Mouse (Mus musculus): ENCODE results near the gene Zfp661.

Gene Zfp661

DNA sequence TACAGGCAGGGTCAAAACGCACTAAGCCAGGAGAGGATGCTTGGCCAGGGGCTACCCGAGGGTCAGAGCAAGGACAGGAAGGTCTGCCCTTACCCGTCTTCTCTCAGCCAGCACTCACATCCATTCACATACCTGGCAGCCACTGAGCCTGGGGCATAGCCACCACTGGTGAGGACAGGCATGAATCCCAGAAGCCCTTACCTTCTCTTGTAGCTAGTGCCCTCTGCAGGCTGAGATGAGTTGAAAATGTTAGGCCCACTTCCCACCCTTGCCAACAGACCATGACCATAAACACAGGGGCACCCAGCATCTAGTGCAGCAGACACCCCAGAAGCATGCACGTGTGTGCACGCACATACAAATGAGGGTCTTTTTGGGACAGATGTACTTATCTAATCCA is 35.8 kb downstream of the Zfp661 start:
- DNase-seq (ENCODE audit: low spot score), result no peak

DNA sequence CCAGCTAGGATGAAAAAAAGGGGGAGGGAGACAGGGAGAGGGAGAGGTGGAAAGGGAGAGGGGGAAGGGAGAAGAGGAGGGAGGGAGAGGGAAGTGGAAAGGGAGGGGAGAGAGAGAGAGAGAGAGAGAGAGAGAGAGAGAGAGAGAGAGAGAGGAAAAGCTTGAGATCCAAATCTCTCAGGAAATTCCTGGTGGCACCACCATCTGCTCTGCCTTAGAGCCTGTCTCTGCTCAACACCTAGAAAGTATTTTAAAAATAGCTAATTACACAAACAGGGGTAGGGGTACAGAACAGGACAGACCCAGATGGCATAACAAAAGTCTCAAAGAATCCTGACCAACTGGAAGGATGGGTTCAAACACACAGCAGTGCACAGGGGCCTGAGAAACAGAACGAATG is 36.4 kb downstream of the Zfp661 start:
- DNase-seq (ENCODE audit: low spot score), result no peak

DNA sequence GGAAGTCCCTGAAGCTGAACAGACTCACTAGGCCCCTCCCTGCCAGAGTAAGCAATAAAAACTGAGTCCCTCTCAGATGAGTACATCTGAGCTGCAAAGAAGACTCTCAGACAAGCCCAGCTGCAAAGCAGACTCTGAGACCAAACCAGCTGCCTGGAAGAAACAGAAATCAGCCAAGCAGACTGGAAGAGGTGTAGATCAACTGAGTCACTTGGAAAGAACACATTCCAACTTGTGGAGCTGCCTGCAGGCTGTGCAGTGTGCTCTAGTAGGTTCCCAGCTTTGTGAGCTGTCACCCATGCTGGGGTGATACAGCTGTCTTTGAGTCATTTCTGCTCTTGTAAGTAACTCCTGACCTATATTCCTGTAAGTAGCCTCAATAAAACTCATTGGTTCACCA is 37.2 kb downstream of the Zfp661 start:
- DNase-seq (ENCODE audit: low spot score), result no peak

DNA sequence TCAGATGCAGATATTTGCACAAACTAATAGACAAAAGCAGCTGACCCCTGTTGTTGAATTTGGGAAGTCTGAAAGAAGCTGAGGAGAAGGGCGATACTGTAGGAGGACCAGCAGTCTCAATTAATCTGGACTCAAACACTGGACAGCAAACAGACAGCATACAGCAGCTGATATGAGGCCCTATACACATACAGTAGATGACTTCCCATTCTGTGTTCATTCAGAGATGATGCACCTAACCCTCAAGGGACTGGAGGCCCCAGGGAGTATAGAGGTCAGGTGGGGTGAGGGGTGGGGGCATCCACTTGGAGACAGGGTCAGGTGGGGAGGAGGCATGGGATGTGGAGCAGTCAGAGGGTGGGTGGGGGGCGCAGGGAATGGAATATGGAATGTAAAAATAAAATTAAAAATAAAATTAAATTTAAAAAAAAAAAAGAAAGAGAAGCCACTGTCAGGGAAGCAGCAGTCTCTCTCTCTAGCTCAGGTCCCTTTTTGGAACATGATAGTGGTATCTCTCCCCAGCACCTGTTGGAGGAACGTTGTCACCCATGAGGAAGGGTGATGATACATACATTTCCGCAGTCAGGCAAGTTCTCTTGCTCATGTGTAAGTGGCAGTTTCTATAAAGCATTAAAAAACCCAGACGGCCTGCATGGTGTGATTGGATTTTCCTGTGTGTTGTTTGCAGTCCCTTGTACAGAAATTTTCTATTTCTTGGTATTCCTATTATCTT is 38.4 kb downstream of the Zfp661 start:
- DNase-seq (ENCODE audit: low spot score), result no peak

DNA sequence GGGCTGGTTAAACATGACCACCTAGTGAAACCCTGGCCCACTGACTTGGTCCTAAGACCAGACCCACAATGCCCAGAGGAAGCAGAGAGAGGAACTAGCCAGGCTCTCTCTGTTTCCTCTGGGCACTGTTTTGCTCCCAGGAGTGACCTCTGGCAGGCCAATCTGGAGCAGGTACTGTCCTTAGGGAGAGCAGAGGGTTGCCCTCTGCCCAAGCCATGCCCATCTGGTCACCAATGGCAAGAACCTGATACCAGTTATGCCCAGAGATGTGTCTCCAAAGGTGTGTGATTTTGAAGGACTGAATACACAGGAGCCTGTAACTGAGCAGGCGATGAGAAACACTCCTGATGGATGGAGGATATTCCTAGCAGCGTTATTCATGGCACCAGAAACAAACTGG is 45.2 kb downstream of the Zfp661 start:
- no peak for DNase-seq (ENCODE audit: low spot score)

DNA sequence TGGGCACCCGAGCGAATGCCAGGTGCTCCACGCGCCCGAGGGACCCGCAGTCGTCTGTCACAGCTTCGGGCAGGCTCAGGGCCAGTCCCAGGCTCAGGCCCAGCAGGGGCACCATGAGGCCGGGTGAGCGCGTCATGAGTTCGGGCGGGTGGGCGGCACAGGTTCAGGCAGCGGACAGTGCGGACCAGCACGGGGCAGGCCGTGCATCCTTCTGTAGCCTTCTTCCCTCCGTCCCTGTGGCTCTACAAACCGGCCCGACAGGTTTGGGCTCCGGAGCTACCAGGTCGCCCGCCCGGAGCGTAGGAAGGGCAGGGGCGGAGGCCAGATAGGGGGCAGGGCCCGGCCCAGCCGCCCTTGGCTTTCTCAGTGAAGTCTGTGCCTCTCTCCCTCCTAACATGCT is 45.7 kb downstream of the Zfp661 start, which contains the start of gene Prom2:
TSS of gene Prom2 (minus strand) at position 283 of the 400 bp plus-strand sequence.
- DNase-seq (ENCODE audit: low spot score), result peak; percentile 24

DNA sequence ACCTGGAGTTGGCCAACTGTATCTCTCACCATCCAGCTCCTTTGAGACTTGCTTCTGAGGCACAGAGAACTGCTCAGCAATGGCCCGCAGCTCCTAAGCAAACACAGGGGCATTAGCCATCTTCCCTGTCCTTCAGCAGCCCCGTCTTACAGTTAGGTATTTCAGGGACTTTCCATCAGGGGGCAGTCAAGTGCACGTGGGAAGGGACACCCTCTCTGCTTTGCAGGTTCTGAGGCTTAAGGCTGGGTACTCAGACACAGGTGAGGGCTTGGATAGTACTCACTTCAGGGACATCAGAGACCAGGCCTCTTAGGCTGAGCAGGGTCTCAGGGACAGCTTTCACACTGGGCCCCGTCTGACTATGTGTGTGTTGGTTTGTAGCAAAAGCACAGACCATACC is 47.4 kb downstream of the Zfp661 start:
- DNase-seq (ENCODE audit: low spot score), result no peak

DNA sequence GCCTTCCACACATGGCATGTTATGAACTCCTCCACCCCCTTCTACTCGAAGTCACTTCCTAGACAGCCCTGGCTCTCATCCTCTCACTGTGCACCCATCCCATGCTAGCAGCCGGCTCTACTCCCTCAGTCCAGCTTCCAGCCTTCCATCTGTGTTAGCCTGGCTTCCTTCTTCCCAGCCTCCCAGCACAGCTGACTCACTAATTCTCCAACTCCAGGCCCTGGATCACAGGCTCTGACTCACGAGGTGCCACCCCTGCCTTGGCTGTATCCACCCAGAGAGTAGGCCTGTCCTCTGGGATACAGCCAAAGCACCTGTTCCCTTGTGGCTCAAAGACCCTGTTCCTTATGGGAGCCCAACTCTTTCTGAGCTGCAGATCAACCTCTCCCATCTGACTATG is 49.3 kb downstream of the Zfp661 start:
- no peak for DNase-seq (ENCODE audit: low spot score)

DNA sequence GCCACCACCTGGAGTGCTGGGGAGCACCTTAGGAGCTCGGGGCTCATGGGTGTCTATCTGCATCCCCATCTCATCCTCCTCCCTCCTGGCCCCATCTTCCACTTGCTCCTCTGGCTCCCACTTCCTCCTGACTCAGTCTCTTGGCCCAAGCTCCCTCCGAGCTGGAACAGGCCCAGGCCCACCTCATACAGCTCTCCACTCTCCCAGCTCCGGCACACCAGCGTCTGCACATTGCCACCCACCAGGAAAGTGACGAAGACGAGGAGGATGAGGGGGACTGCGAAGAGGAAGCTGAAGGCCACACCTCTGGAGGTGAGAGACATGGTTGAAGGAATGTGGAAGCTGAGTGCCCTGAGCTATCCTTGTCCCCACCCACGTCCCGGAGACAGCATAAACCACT is 51.5 kb downstream of the Zfp661 start:
- no peak for DNase-seq (ENCODE audit: low spot score)

DNA sequence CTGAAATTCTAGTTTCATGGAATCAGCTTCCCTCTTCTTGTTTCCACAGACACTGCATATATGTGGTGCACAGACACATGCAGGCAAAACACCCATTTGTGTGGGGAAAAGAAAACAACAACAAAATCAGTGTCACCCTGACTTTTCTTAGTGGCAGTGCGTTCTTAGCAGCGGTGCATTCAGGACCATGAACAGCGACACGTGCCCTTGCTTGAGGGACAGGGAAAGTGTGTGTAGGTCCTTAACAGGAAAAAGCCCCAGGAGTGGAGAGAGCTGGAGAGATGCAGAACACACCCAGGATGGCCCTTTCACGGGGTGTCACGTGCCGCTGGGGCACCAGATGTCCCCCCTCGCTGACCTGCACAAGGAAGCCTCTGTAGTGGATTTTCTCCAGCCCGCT is 54.5 kb downstream of the Zfp661 start:
- DNase-seq (ENCODE audit: low spot score), result peak; percentile 34

DNA sequence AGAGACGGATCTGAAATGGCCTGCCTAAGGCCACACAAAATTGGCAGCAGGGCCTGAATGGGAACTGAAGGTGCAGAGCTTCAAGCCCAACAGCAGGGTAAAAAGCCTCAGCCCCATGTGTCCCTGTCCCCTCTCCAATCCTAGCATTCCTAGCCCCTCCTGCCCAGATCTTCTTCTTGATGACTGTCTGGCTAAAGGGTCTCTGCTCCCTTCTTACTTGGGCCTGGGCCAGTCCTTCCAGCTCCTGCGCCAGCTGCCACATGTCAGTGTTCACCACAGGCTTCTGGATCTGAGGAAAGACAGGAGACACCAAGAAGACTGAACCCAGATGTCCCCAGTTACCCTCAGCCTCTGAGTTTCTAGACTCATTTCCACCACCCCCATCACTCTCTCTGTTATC is 55.3 kb downstream of the Zfp661 start:
- DNase-seq (ENCODE audit: low spot score), result no peak

DNA sequence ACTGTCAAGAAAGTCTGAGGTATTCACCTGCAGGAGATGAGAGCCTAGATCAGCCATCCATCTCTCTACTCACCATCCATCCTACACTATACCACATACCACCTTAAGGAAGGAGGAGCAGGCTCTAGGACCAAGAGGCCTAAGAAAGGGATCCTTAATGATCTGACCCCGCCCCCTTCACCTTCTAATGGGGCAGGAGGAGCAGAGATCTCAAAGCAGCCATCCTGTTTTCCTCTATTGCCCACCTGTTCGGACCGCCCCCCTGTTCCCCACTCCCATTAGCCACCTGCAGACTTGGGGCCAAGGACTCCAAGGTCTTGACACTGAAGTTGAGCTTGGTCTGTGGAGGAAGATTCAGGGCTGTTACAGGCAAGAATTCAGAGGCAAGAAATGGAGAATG is 56.5 kb downstream of the Zfp661 start:
- DNase-seq (ENCODE audit: low spot score), result no peak

DNA sequence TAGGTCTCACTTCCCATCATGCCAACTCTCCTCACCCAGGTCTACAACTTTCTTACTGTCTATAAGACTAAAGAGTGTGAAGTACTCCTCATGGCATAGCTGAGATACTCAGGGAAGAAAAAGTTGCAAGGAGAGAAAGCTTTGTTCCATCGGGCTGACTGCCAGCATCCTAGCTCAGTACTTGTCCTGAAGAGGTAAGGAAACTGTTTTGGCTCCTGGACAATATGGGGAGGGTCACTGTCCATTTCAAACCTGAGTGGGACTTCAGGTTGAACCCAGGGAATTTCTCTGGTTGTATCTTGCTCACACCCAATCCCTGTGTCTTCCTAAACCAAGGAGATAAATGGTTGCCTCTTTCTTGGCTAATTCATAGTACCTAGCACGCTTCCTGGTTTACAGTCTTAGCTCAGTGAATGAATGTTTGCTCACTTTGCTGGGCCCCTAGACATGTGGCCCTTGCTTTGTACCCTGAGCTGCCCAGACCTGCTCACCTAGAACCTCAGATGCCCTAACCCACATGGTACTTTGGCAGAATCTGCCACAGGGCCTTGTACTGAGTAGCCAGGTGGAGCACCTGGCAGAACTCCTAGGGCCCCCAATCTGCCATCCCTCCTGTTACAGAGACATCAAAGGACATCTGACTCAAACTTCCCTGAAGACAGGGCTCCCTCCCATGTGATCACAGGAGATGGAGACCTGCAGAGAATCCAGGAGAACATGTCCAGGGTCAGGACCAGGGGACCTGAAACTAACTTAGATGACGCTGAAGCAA is 61.7 kb downstream of the Zfp661 start:
- DNase-seq (ENCODE audit: low spot score), result no peak
